Mouse (Mus musculus): ENCODE measurements around the gene Txndc8.

DNA sequence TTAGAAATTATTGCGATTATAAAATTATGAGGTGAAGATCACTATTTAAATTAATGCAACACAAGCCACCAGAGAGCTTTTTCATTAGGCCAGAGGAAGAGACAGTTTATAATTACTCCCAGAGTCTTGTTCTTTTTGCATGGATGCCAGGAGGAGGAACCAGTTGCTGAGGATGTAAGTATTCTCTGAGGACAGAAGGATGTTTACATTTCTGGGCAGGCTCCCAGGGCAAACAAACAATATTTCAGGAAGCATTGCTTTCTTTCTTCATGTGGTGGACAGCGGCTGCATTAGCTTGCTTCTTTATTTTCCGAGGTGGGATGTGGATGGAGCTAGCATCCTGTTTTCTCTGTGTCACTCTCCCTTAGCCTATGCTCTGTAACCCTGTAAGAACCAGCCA, 41.7 kb downstream of the Txndc8 start:
- no peak for TF ChIP-seq NANOG (IDR thresholded peaks at IDR 0.05; ENCODE audit: borderline replicate concordance, low read length)
- TF ChIP-seq CTCF (conservative IDR thresholded peaks at IDR 0.05; ENCODE audit: low read length), result no peak

Data from E14TG2a.4 (cell line).